Mouse (Mus musculus) liver, embryonic 14.5 days (tissue): ENCODE measurements around the gene Mok. TPM values are rescaled to one million over a fixed set of nuclear protein-coding genes. Genes with fewer than 3 reads are reported as not detected.

ENCODE experiments used
- ATAC-seq: fragments of 200-750 bp; cut with Nextera tagmentation; 2 replicates; pipeline ENCODE4 v1.8.0; 2017; ENCODE audit warnings: moderate number of reproducible peaks, mild to moderate bottlenecking, moderate library complexity; ENCODE audit not compliant: insufficient read depth
- DNase-seq, 3 experiments: peaks; one replicate each; pipeline ENCODE4 v3.0.0-alpha.2; 2012 to 2013; ENCODE audit warnings: low read depth in 3 of 3, low spot score in 3 of 3
- H3K27ac ChIP-seq: fragments of 300-500 bp; sonication (generic); 2 replicates; pipeline ENCODE4 v1.5.1; 2014; ENCODE audit warnings: moderate library complexity, mild to moderate bottlenecking, control low read depth, inconsistent platforms
- H3K27me3 ChIP-seq: fragments of 300-500 bp; sonication (generic); 2 replicates; pipeline ENCODE4 v1.6.1; 2014; ENCODE audit warnings: mild to moderate bottlenecking, low read length, moderate library complexity; ENCODE audit not compliant: control insufficient read depth, insufficient read depth
- H3K36me3 ChIP-seq: fragments of 300-500 bp; sonication (generic); replicated peaks from 2 replicates; pipeline ENCODE4 v1.6.1; 2014; ENCODE audit warnings: low read depth; ENCODE audit not compliant: control insufficient read depth, insufficient read depth
- H3K4me1 ChIP-seq, 2 experiments: fragments of 200-500 bp in 1 of 2; fragments of 300-500 bp in 1 of 2; sonication (generic) in 1 of 2; replicated peaks; 2 replicates each; pipeline ENCODE4 v1.6.1; 2012 to 2014; ENCODE audit warnings: antibody characterized with exemption in 1 of 2, inconsistent platforms in 1 of 2, low read length in 1 of 2; ENCODE audit not compliant: control insufficient read depth in 2 of 2, insufficient read depth in 2 of 2
- H3K4me2 ChIP-seq: fragments of 300-500 bp; sonication (generic); 2 replicates; pipeline ENCODE4 v1.6.1; 2014; ENCODE audit warnings: low read depth, mild to moderate bottlenecking, control low read depth, moderate library complexity
- H3K4me3 ChIP-seq, 2 experiments: fragments of 200-500 bp in 1 of 2; fragments of 300-500 bp in 1 of 2; sonication (generic) in 1 of 2; 2 replicates each; pipeline ENCODE4 v1.5.1; 2012 to 2014; ENCODE audit warnings: low read depth in 2 of 2, low read length in 2 of 2, mild to moderate bottlenecking in 2 of 2, control low read depth in 1 of 2, inconsistent platforms in 1 of 2, moderate library complexity in 1 of 2; ENCODE audit not compliant: insufficient read depth in 1 of 2
- H3K9ac ChIP-seq: fragments of 300-500 bp; sonication (generic); replicated peaks from 2 replicates; pipeline ENCODE4 v1.6.1; 2014; ENCODE audit warnings: mild to moderate bottlenecking, control low read depth, moderate library complexity
- H3K9me3 ChIP-seq: fragments of 300-500 bp; sonication (generic); 2 replicates; pipeline ENCODE4 v1.6.1; 2016; ENCODE audit warnings: low read length, mixed read lengths; ENCODE audit not compliant: control insufficient read depth
- CTCF ChIP-seq: IDR thresholded peaks from 2 replicates; pipeline ENCODE4 v1.5.1; 2016; ENCODE audit warnings: antibody characterized with exemption, low read depth, control low read depth
- EP300 ChIP-seq: IDR thresholded peaks from 2 replicates; pipeline ENCODE4 v1.6.1; 2016; ENCODE audit warnings: antibody characterized with exemption, low read depth
- WGBS: fragments of 180-500 bp; shearing (Covaris S2); extraction: QIAGEN DNeasy Blood & Tissue Kit; methylation state at CpG from one replicate; pipeline ENCODE4 v1.1.7; 2014; ENCODE audit not compliant: insufficient replicate concordance; 5-methylcytosine and 5-hydroxymethylcytosine counted together
- polyA plus RNA-seq, 2 experiments: library from polyadenylated mRNA; depleted of rRNA in 1 of 2; stranded (reverse) in 1 of 2; unstranded in 1 of 2; fragments of >200 nt; fragmentation: Nextera tagmentation in 1 of 2; extraction: Ambion mirVana in 1 of 2; gene quantifications; 2 replicates each; pipeline versions ENCODE4 v1.2.1 to v1.2.3; 2012 to 2014

Gene Mok
- polyA plus RNA-seq, 2 experiments = 0.18 to 0.23 TPM

DNA sequence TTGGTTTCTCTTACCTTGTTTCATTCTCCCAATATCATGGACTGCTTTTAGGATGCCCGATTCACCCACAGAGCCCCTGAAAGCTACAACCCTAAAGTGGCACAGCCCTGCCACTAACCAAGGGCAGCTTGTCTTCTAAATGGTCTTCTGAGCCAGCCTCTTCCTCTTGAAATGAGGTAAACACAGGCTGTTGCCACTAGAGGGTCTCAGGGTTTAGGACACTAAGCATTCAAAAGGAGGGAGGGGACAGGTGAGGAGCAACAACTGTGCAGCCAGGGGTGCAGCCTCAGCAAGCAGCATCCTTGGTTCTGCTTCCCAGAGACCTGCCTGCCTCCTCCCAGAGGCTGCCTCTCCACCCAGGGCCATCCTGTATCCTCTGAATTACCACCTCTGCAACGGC is 19.0 kb downstream of the Mok start:
- TF ChIP-seq CTCF (0 out of 2 replicates have a peak, but pooled peaks have one; percentile 12), EP300 (no peak)
- Histone ChIP-seq H3K27me3 (no peaks in the 10 kb centered on the region), H3K9me3 (no peaks in the 10 kb centered on the region), H3K4me3 (no peak overlapping the region), H3K9ac (no peak overlapping the region), H3K4me1 (no peaks in the 10 kb centered on the region), H3K27ac (no peak overlapping the region), H3K36me3 (no peaks in the 10 kb centered on the region), H3K4me2 (no peak overlapping the region)
- no peak for DNase-seq
- no peak for ATAC-seq
- 80% methylated on average over 2 of the region's 2 CpGs for WGBS

DNA sequence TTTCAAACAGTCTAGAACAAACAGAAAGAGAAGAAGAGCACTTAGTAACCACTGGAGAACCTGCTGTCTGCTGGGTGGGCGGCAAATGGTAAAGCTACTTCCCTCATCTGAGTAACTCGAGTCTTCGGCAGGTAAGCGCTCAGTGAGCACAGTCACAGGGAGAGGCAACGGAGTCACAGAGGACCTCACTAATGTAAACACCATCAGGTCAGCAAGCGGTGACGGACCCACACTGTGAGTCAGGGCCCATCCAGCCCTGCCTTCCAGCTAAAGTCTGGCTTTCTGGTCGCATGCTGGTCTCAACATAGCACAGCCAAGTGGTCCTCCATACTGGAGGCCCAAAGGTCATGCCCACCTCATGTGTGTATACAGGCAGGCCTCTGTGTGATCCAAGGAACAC is 21.4 kb downstream of the Mok start:
- H3K36me3 ChIP-seq = no peaks in the 10 kb centered on the region
- no peak for TF ChIP-seq CTCF
- TF ChIP-seq EP300 = no peak
- H3K4me3 ChIP-seq = no peak overlapping the region
- H3K9me3 ChIP-seq = no peaks in the 10 kb centered on the region
- no peaks in the 10 kb centered on the region for H3K27me3 ChIP-seq
- no peak overlapping the region for H3K4me2 ChIP-seq
- H3K27ac ChIP-seq = no peak overlapping the region
- 73% methylated on average over 8 of the region's 8 CpGs for WGBS
- DNase-seq (no peak), ATAC-seq (no peak)
- H3K9ac ChIP-seq = no peak overlapping the region
- H3K4me1 ChIP-seq = no peaks in the 10 kb centered on the region

DNA sequence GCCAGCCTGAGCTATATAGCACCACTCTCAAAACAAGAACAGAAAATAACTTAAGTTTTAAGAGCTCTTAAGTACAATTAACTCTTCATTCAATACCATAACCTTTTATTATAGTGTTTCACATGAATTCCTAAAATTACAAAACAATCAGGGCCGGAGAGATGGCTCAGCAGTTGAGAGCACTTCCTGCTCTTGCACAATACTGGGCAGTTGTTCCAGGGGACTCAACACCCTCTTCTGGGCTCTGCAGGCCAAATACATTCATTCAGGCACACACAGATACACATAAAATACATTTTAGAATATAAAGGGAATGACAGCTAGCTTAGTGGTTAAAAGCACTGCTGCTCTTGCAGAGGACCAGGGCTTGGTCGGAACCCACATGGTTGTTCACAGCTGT is 23.9 kb downstream of the Mok start:
- Histone ChIP-seq H3K4me3 (no peak overlapping the region), H3K4me2 (no peak overlapping the region), H3K4me1 (no peaks in the 10 kb centered on the region), H3K36me3 (no peaks in the 10 kb centered on the region), H3K27me3 (no peaks in the 10 kb centered on the region), H3K27ac (no peak overlapping the region), H3K9ac (no peak overlapping the region), H3K9me3 (no peaks in the 10 kb centered on the region)
- TF ChIP-seq CTCF = no peak
- no peak for TF ChIP-seq EP300
- no peak for DNase-seq
- WGBS = 71% methylated on average over 2 of the region's 2 CpGs
- ATAC-seq = no peak

DNA sequence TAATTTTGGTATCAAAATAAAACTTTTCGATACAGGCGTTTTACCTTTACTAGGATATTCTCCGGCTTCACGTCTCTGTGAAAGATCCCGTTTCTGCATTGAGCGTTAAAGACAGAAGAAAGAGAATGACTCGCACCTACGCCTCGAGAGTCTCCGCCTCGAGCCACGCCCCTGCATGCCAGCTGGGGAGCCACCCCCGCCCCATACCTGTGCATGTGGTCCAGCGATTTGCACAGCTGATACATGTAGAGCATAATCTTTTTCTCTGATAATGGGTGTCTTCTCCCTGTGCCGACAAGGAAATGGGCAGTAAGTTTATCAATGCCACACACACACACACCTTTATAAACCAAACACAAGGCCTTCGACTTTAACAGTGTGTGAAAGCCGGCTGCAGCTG is 25.8 kb downstream of the Mok start:
- 56% methylated on average over 17 of the region's 17 CpGs for WGBS
- no peaks in the 10 kb centered on the region for H3K4me1 ChIP-seq
- no peak overlapping the region for H3K4me3 ChIP-seq
- H3K4me2 ChIP-seq = no peak overlapping the region
- H3K27me3 ChIP-seq = no peaks in the 10 kb centered on the region
- no peaks in the 10 kb centered on the region for H3K9me3 ChIP-seq
- H3K9ac ChIP-seq = no peak overlapping the region
- TF ChIP-seq EP300 = no peak
- TF ChIP-seq CTCF = no peak
- H3K36me3 ChIP-seq = no peaks in the 10 kb centered on the region
- no peak for DNase-seq
- H3K27ac ChIP-seq = no peak overlapping the region
- ATAC-seq = no peak

DNA sequence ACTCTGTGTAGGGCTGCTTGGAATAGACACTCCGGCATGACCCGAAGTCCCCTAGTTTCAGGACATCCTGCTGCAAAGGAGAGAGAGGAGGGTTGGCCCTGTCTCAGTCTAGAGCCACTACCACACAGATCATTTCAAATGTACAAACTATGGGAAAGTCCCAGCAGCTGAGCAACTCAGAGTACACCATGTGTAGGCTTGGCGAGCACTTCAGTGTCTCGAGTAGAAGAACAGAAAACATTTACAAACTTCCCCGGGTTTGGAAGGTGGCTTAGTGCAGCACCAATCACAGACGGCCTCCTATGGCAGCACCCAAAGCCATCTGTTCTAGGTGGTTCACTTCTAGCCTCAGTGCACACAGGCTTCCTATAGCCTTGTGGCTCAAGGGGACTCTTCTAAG is 27.1 kb downstream of the Mok start:
- Histone ChIP-seq H3K27me3 (no peaks in the 10 kb centered on the region), H3K36me3 (no peaks in the 10 kb centered on the region), H3K27ac (no peak overlapping the region), H3K4me1 (no peaks in the 10 kb centered on the region), H3K4me3 (no peak overlapping the region), H3K4me2 (no peak overlapping the region), H3K9me3 (no peaks in the 10 kb centered on the region), H3K9ac (no peak overlapping the region)
- 76% methylated on average over 6 of the region's 6 CpGs for WGBS
- no peak for DNase-seq
- TF ChIP-seq CTCF (no peak), EP300 (no peak)
- no peak for ATAC-seq

DNA sequence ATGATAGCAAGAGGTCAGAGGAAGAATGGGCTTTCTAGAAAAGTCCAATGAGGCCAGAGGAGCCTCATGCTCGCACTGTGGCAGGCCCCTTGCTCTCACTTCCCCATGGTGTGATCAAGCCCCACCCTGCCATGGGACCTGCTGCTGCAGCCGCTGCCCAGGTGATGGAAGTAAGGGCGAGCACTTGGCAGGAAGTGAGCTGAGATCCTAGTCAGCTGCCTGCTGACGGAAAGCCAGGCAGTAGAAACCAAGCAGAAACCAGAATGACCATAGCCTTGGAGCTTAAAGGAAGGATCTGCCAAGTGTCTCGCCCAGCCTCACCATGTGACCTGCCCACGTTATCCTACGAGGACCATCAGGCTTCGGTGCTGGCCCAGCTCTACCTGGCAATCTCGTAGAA is 27.6 kb downstream of the Mok start:
- ATAC-seq = no peak
- Histone ChIP-seq H3K27ac (no peak overlapping the region), H3K4me3 (no peak overlapping the region), H3K27me3 (no peaks in the 10 kb centered on the region), H3K36me3 (no peaks in the 10 kb centered on the region), H3K4me2 (no peak overlapping the region), H3K9ac (no peak overlapping the region), H3K4me1 (no peaks in the 10 kb centered on the region), H3K9me3 (no peaks in the 10 kb centered on the region)
- TF ChIP-seq EP300 (no peak), CTCF (no peak)
- WGBS = 62% methylated on average over 9 of the region's 9 CpGs
- no peak for DNase-seq
